Mouse (Mus musculus) inflammation-experienced regulatory T-cells, adult 6 months (primary cell): ENCODE results near the gene Vti1a. TPM values are rescaled to one million over a fixed set of nuclear protein-coding genes. Genes with fewer than 3 reads are reported as not detected.

Source experiments
- ATAC-seq: one replicate; pipeline ENCODE4 v1.8.0; 2017
- polyA plus RNA-seq, 3 experiments: library from polyadenylated mRNA; unstranded; fragments of 100-300 nt; shearing (Covaris generic); gene quantifications; one replicate each; pipeline ENCODE4 v1.2.1; 2017

The Vti1a gene
- polyA plus RNA-seq, 3 experiments from 2014 or later, result 26.2 to 39.5 (median 34.4) TPM

- ATAC-seq, result peak; percentile 53
These were observed 515 bp upstream of the Vti1a start, which contains the start of gene Zdhhc6 for GRCm38 (mm10) chr19:55315452-55316108. Zdhhc6 (minus strand) TSS chr19:55316032.

GRCm38 (mm10) chr19:55316901-55317300, 806 bp downstream of the Vti1a start:
- no peak for ATAC-seq

- no peak for ATAC-seq
These were observed 2.9 kb downstream of the Vti1a start for GRCm38 (mm10) chr19:55319036-55319435.

GRCm38 (mm10) chr19:55319521-55319920, 3.4 kb downstream of the Vti1a start:
- ATAC-seq, result no peak

- ATAC-seq, result no peak
These were observed 6.5 kb downstream of the Vti1a start for GRCm38 (mm10) chr19:55322604-55323003.

GRCm38 (mm10) chr19:55327510-55327909, 11.4 kb downstream of the Vti1a start:
- ATAC-seq, result no peak

- ATAC-seq, result no peak
These were observed 15.7 kb downstream of the Vti1a start for GRCm38 (mm10) chr19:55331776-55332175.

- peak; percentile 71 for ATAC-seq
These were observed 16.7 kb downstream of the Vti1a start for GRCm38 (mm10) chr19:55332641-55333268.

- ATAC-seq, result no peak
These were observed 19.8 kb downstream of the Vti1a start for GRCm38 (mm10) chr19:55335881-55336280.

GRCm38 (mm10) chr19:55336441-55336840, 20.3 kb downstream of the Vti1a start:
- no peak for ATAC-seq

- no peak for ATAC-seq
These were observed 21.0 kb downstream of the Vti1a start for GRCm38 (mm10) chr19:55337066-55337465.

- no peak for ATAC-seq
These were observed 21.6 kb downstream of the Vti1a start for GRCm38 (mm10) chr19:55337664-55338063.

GRCm38 (mm10) chr19:55340521-55340920, 24.4 kb downstream of the Vti1a start:
- no peak for ATAC-seq

- ATAC-seq, result no peak
These were observed 25.3 kb downstream of the Vti1a start for GRCm38 (mm10) chr19:55341377-55341776.

GRCm38 (mm10) chr19:55342423-55342822, 26.3 kb downstream of the Vti1a start:
- ATAC-seq, result no peak

GRCm38 (mm10) chr19:55343274-55343673, 27.2 kb downstream of the Vti1a start:
- ATAC-seq, result no peak

- no peak for ATAC-seq
These were observed 32.1 kb downstream of the Vti1a start for GRCm38 (mm10) chr19:55348187-55348586.

GRCm38 (mm10) chr19:55350673-55351378, 34.7 kb downstream of the Vti1a start:
- no peak for ATAC-seq

- no peak for ATAC-seq
These were observed 46.5 kb downstream of the Vti1a start for GRCm38 (mm10) chr19:55362606-55363005.

- ATAC-seq, result no peak
These were observed 53.6 kb downstream of the Vti1a start for GRCm38 (mm10) chr19:55369691-55370090.

GRCm38 (mm10) chr19:55376331-55376730, 60.2 kb downstream of the Vti1a start:
- no peak for ATAC-seq

GRCm38 (mm10) chr19:55377465-55377864, 61.4 kb downstream of the Vti1a start:
- ATAC-seq, result no peak

- no peak for ATAC-seq
These were observed 62.8 kb downstream of the Vti1a start for GRCm38 (mm10) chr19:55378884-55379283.

- ATAC-seq, result no peak
These were observed 64.7 kb downstream of the Vti1a start for GRCm38 (mm10) chr19:55380764-55381163.
